Mouse (Mus musculus): ENCODE results near the gene Tiam2. TPM values are rescaled to one million over a fixed set of nuclear protein-coding genes. Genes with fewer than 3 reads are reported as not detected.

Tiam2 gene
- polyA plus RNA-seq, 1 experiment from 2014 or later: 3.9 TPM

- Histone ChIP-seq H3K27me3 (ENCODE audit: control insufficient read depth, insufficient read depth, low read length) (no peaks in the 10 kb centered on the region), H3K36me3 (ENCODE audit: control insufficient read depth, insufficient read depth, low read length) (no peaks in the 10 kb centered on the region), H3K4me3 (ENCODE audit: control insufficient read depth in 1 of 2, insufficient read depth in 1 of 2, low read depth in 1 of 2, low read length in 2 of 2) (no peak overlapping the region), H3K27ac (replicated peaks in 1 of 2; ENCODE audit: control insufficient read depth in 1 of 2, insufficient read depth in 1 of 2, low read depth in 2 of 2, low read length in 2 of 2) (no peak overlapping the region), H3K9me3 (ENCODE audit: control insufficient read depth, low read length) (no peaks in the 10 kb centered on the region), H3K9ac (ENCODE audit: low read length) (no peak overlapping the region), H3K4me1 (ENCODE audit: control insufficient read depth in 2 of 2, insufficient read depth in 2 of 2, low read length in 2 of 2) (no peaks in the 10 kb centered on the region), H3K4me2 (ENCODE audit: low read length) (no peak overlapping the region)
- no peak for ATAC-seq (ENCODE audit: insufficient number of reproducible peaks, insufficient read depth, low FRiP score, low read depth)
- 79% methylated on average over 11 of the region's 11 CpGs for WGBS
Observed at GRCm38 (mm10) chr17:3490216-3490895, 164.0 kb downstream of the Tiam2 start.

- 65% methylated on average over 5 of the region's 5 CpGs for WGBS
- H3K4me1 ChIP-seq (ENCODE audit: control insufficient read depth in 2 of 2, insufficient read depth in 2 of 2, low read length in 2 of 2): no peaks in the 10 kb centered on the region
- ATAC-seq (ENCODE audit: insufficient number of reproducible peaks, insufficient read depth, low FRiP score, low read depth): no peak
Observed at GRCm38 (mm10) chr17:3491065-3491464, 164.7 kb downstream of the Tiam2 start.

DNA sequence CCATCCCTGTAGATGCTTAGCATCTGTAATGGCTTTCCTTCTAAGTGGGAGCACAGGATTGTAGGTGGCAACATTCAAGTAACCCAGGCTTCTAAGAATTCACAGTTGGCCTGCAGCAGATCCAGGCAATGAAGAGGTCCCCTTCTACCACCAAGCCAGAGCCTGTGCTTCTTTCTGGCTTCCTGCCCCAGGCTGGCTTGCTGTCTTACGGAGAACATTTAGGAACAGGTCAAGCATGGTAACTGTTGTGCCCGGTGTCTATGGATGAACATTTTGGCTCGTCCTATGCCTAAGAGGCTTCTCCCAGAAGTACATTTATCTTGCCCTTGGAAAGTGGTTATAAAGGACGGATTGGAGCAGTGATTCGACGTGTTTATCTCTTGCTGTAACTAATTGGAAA, 165.3 kb downstream of the Tiam2 start:
- no peak overlapping the region for H3K9ac ChIP-seq (ENCODE audit: low read length)
- H3K27ac ChIP-seq (replicated peaks in 1 of 2; ENCODE audit: control insufficient read depth in 1 of 2, insufficient read depth in 1 of 2, low read depth in 2 of 2, low read length in 2 of 2): no peak overlapping the region
- H3K27me3 ChIP-seq (ENCODE audit: control insufficient read depth, insufficient read depth, low read length): no peaks in the 10 kb centered on the region
- WGBS: 88% methylated on average over 6 of the region's 6 CpGs
- H3K4me3 ChIP-seq (ENCODE audit: control insufficient read depth in 1 of 2, insufficient read depth in 1 of 2, low read depth in 1 of 2, low read length in 2 of 2): no peak overlapping the region
- H3K36me3 ChIP-seq (ENCODE audit: control insufficient read depth, insufficient read depth, low read length): no peaks in the 10 kb centered on the region
- no peaks in the 10 kb centered on the region for H3K4me1 ChIP-seq (ENCODE audit: control insufficient read depth in 2 of 2, insufficient read depth in 2 of 2, low read length in 2 of 2)
- no peak overlapping the region for H3K4me2 ChIP-seq (ENCODE audit: low read length)
- ATAC-seq (ENCODE audit: insufficient number of reproducible peaks, insufficient read depth, low FRiP score, low read depth): no peak
- H3K9me3 ChIP-seq (ENCODE audit: control insufficient read depth, low read length): no peaks in the 10 kb centered on the region

More at GRCm38 (mm10) chr17:3491065-3491464, 164.7 kb downstream of the Tiam2 start:
- Histone ChIP-seq H3K4me3 (ENCODE audit: control insufficient read depth in 1 of 2, insufficient read depth in 1 of 2, low read depth in 1 of 2, low read length in 2 of 2) (no peak overlapping the region), H3K27ac (replicated peaks in 1 of 2; ENCODE audit: control insufficient read depth in 1 of 2, insufficient read depth in 1 of 2, low read depth in 2 of 2, low read length in 2 of 2) (no peak overlapping the region), H3K4me2 (ENCODE audit: low read length) (no peak overlapping the region), H3K9me3 (ENCODE audit: control insufficient read depth, low read length) (no peaks in the 10 kb centered on the region), H3K27me3 (ENCODE audit: control insufficient read depth, insufficient read depth, low read length) (no peaks in the 10 kb centered on the region), H3K36me3 (ENCODE audit: control insufficient read depth, insufficient read depth, low read length) (no peaks in the 10 kb centered on the region), H3K9ac (ENCODE audit: low read length) (no peak overlapping the region)

- Histone ChIP-seq H3K36me3 (ENCODE audit: control insufficient read depth, insufficient read depth, low read length) (no peaks in the 10 kb centered on the region), H3K27me3 (ENCODE audit: control insufficient read depth, insufficient read depth, low read length) (no peaks in the 10 kb centered on the region), H3K27ac (replicated peaks in 1 of 2; ENCODE audit: control insufficient read depth in 1 of 2, insufficient read depth in 1 of 2, low read depth in 2 of 2, low read length in 2 of 2) (no peak overlapping the region), H3K4me3 (ENCODE audit: control insufficient read depth in 1 of 2, insufficient read depth in 1 of 2, low read depth in 1 of 2, low read length in 2 of 2) (no peak overlapping the region), H3K9ac (ENCODE audit: low read length) (no peak overlapping the region), H3K9me3 (ENCODE audit: control insufficient read depth, low read length) (no peaks in the 10 kb centered on the region), H3K4me2 (ENCODE audit: low read length) (no peak overlapping the region), H3K4me1 (ENCODE audit: control insufficient read depth in 2 of 2, insufficient read depth in 2 of 2, low read length in 2 of 2) (no peaks in the 10 kb centered on the region)
- ATAC-seq (ENCODE audit: insufficient number of reproducible peaks, insufficient read depth, low FRiP score, low read depth): no peak
- WGBS: 87% methylated on average over 2 of the region's 2 CpGs
Observed at GRCm38 (mm10) chr17:3495576-3495975, 169.2 kb downstream of the Tiam2 start.

DNA sequence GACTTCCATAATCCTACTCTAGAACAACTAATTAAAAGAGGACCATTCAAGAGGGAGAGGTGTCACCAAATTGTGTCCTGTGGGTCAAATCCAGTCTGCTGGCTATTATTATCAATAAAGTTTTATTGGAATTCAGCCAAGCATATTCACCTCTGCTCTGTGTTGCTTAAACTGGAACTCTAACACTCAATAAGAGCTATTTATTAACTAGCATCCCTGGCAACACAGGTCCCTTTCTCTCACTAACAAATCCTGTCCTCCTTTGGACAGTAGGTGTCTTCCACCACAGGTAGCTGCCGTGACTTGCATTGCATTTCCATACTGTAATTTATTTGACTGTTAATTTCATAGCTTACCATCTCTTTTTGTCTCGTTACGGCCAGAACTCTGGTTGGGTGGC, 169.7 kb downstream of the Tiam2 start:
- no peak overlapping the region for H3K9ac ChIP-seq (ENCODE audit: low read length)
- no peaks in the 10 kb centered on the region for H3K4me1 ChIP-seq (ENCODE audit: control insufficient read depth in 2 of 2, insufficient read depth in 2 of 2, low read length in 2 of 2)
- WGBS: 89% methylated on average over 3 of the region's 3 CpGs
- no peak for ATAC-seq (ENCODE audit: insufficient number of reproducible peaks, insufficient read depth, low FRiP score, low read depth)
- H3K27ac ChIP-seq (replicated peaks in 1 of 2; ENCODE audit: control insufficient read depth in 1 of 2, insufficient read depth in 1 of 2, low read depth in 2 of 2, low read length in 2 of 2): no peak overlapping the region
- no peaks in the 10 kb centered on the region for H3K36me3 ChIP-seq (ENCODE audit: control insufficient read depth, insufficient read depth, low read length)
- no peaks in the 10 kb centered on the region for H3K27me3 ChIP-seq (ENCODE audit: control insufficient read depth, insufficient read depth, low read length)
- H3K9me3 ChIP-seq (ENCODE audit: control insufficient read depth, low read length): no peaks in the 10 kb centered on the region
- no peak overlapping the region for H3K4me2 ChIP-seq (ENCODE audit: low read length)
- no peak overlapping the region for H3K4me3 ChIP-seq (ENCODE audit: control insufficient read depth in 1 of 2, insufficient read depth in 1 of 2, low read depth in 1 of 2, low read length in 2 of 2)

DNA sequence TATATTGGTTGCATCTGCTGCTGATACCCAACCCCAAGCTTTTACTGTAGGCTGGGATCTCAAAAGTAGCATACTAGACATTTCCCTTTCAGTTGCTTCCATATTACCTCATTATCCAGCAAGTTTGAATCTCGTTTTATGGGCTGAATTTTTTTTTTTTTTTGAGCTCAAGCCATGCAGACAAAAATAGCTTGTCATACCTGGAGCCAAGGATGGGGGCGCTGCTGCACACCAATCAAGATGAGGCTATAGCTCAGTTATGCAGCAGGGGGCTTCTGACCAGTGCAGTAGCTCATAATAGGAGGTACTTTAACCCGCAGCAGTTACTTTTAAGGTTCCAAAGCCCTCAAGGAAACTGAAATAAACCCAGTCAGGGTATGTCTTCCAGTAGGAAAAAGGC, 171.7 kb downstream of the Tiam2 start:
- no peaks in the 10 kb centered on the region for H3K27me3 ChIP-seq (ENCODE audit: control insufficient read depth, insufficient read depth, low read length)
- H3K4me1 ChIP-seq (ENCODE audit: control insufficient read depth in 2 of 2, insufficient read depth in 2 of 2, low read length in 2 of 2): no peaks in the 10 kb centered on the region
- H3K4me2 ChIP-seq (ENCODE audit: low read length): no peak overlapping the region
- WGBS: 26% methylated on average over 3 of the region's 3 CpGs
- H3K36me3 ChIP-seq (ENCODE audit: control insufficient read depth, insufficient read depth, low read length): no peaks in the 10 kb centered on the region
- no peak for ATAC-seq (ENCODE audit: insufficient number of reproducible peaks, insufficient read depth, low FRiP score, low read depth)
- no peak overlapping the region for H3K27ac ChIP-seq (replicated peaks in 1 of 2; ENCODE audit: control insufficient read depth in 1 of 2, insufficient read depth in 1 of 2, low read depth in 2 of 2, low read length in 2 of 2)
- H3K4me3 ChIP-seq (ENCODE audit: control insufficient read depth in 1 of 2, insufficient read depth in 1 of 2, low read depth in 1 of 2, low read length in 2 of 2): no peak overlapping the region
- H3K9ac ChIP-seq (ENCODE audit: low read length): no peak overlapping the region
- no peaks in the 10 kb centered on the region for H3K9me3 ChIP-seq (ENCODE audit: control insufficient read depth, low read length)

- Histone ChIP-seq H3K9me3 (ENCODE audit: control insufficient read depth, low read length) (no peaks in the 10 kb centered on the region), H3K36me3 (ENCODE audit: control insufficient read depth, insufficient read depth, low read length) (no peaks in the 10 kb centered on the region), H3K4me1 (ENCODE audit: control insufficient read depth in 2 of 2, insufficient read depth in 2 of 2, low read length in 2 of 2) (no peaks in the 10 kb centered on the region), H3K27me3 (ENCODE audit: control insufficient read depth, insufficient read depth, low read length) (no peaks in the 10 kb centered on the region), H3K27ac (replicated peaks in 1 of 2; ENCODE audit: control insufficient read depth in 1 of 2, insufficient read depth in 1 of 2, low read depth in 2 of 2, low read length in 2 of 2) (no peak overlapping the region), H3K9ac (ENCODE audit: low read length) (no peak overlapping the region), H3K4me3 (ENCODE audit: control insufficient read depth in 1 of 2, insufficient read depth in 1 of 2, low read depth in 1 of 2, low read length in 2 of 2) (no peak overlapping the region), H3K4me2 (ENCODE audit: low read length) (no peak overlapping the region)
- 86% methylated on average over 3 of the region's 3 CpGs for WGBS
- no peak for ATAC-seq (ENCODE audit: insufficient number of reproducible peaks, insufficient read depth, low FRiP score, low read depth)
Observed at GRCm38 (mm10) chr17:3498580-3498979, 172.2 kb downstream of the Tiam2 start.

- H3K36me3 ChIP-seq (ENCODE audit: control insufficient read depth, insufficient read depth, low read length): no peaks in the 10 kb centered on the region
- 85% methylated on average over 8 of the region's 8 CpGs for WGBS
- ATAC-seq (ENCODE audit: insufficient number of reproducible peaks, insufficient read depth, low FRiP score, low read depth): no peak
- H3K4me3 ChIP-seq (ENCODE audit: control insufficient read depth in 1 of 2, insufficient read depth in 1 of 2, low read depth in 1 of 2, low read length in 2 of 2): no peak overlapping the region
- no peaks in the 10 kb centered on the region for H3K27me3 ChIP-seq (ENCODE audit: control insufficient read depth, insufficient read depth, low read length)
- no peak overlapping the region for H3K27ac ChIP-seq (replicated peaks in 1 of 2; ENCODE audit: control insufficient read depth in 1 of 2, insufficient read depth in 1 of 2, low read depth in 2 of 2, low read length in 2 of 2)
- no peaks in the 10 kb centered on the region for H3K4me1 ChIP-seq (ENCODE audit: control insufficient read depth in 2 of 2, insufficient read depth in 2 of 2, low read length in 2 of 2)
- no peak overlapping the region for H3K9ac ChIP-seq (ENCODE audit: low read length)
- H3K9me3 ChIP-seq (ENCODE audit: control insufficient read depth, low read length): no peaks in the 10 kb centered on the region
- H3K4me2 ChIP-seq (ENCODE audit: low read length): no peak overlapping the region
Observed at GRCm38 (mm10) chr17:3499468-3499867, 173.1 kb downstream of the Tiam2 start.

Measured in heart, embryonic 14.5 days (tissue).